Mouse (Mus musculus): ENCODE results near the gene Sp110. TPM values are rescaled to one million over a fixed set of nuclear protein-coding genes. Genes with fewer than 3 reads are reported as not detected.
"Not testable (repeated sequence)": the region's sequence is repeated elsewhere in the genome, so short reads cannot be mapped to it uniquely, and the experiment has no call there.

Sp110 gene
- total RNA-seq, 2 experiments from 2014 or later, result 2.5 to 4.0 TPM

DNA sequence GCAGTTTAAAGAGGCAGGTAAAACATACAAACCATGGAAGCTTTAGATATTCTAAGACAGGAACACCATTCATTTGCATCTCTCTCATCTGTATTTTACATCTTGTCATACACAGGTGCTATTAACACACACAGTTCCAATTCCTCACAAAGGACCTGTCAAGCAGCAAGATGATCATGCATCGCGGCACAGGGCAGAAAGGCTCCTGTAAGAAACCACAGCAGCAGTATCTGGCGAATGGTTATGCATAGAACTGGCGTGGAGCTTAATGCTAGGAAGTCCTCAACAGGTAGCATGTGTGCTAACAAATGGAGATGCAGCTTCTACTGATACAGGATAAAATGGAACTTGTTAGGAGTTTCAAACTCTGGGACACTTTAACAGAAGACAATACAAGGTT, 43.4 kb downstream of the Sp110 start:
- DNase-seq (ENCODE audit: low spot score in 2 of 2), result peak; percentile 25 to 31

DNA sequence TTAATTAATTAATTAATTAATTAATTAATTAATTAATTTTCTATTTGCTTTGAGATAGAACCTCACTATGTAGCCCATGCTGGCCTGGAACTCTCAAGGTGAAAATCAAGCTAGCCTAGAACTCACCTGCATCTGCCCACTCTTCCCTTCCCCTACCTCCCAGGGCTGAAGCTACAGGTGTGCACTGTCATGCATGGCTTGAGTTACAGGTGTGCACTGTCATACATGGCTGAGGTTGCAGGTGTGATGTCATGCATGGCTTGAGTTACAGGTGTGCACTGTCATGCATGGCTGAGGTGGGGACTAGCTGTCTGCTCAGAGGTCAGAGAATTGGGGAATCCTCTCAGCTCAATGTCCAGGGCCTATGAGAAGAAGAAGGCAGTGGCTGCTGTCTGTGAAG, 52.2 kb downstream of the Sp110 start:
- not testable (repeated sequence) for DNase-seq (ENCODE audit: low spot score in 2 of 2)

DNA sequence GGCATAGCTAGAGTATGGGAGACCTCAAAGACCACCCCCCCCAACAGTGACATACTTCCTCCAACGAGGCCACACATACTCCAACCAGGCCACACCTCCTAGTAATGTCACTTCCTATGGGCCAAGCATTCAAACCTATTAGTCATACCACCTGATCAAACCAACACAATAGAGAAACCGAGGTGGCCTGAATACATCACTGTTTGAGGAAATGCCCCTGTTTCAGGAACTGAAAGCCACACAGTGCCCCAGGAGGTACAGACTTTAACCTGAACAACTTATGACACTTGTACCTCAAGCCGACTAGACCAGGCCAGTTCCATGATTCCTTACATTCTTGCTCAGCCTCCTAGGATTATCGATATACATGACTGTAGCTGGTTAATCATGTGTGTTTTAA, 54.8 kb downstream of the Sp110 start:
- DNase-seq (ENCODE audit: low spot score in 2 of 2), result not testable (repeated sequence)

DNA sequence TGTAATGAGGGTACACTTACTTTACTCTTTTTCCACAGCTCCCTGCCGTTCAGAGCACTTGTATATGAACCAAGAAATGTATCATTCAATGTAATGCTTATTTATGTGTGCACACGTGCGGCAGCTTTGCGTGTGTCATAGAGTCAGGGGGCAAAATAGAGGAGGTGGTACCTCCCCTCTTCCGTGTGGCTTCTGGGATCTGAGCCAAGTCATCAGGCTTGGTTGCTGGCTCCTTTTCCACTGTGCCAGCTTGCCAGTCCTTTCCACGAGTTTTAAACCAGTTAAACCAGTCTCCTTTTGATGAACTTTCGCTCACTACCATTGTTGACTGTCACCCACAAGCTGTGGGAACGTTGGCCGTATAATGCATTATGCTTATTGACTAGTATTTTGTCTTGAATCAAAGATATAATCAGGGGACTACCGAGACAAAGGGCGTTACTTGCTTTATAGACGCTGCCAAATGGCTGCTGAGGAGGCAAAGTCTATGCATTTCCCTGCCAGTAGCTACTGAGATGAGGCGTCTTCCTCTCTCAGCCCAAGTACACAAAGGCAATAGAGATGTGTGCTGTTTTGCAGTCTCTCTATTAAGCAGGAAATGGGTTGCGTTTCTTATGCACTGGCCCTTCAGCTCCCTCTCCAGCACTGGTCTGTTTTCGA, 70.0 kb downstream of the Sp110 start:
- not testable (repeated sequence) for DNase-seq (ENCODE audit: low spot score in 2 of 2)

Other genes starting within 250 kb of the Sp110 start
- not detected for gene G530012D18Rik, start 23.1 kb downstream of the Sp110 start, total RNA-seq (2021)
- 1 to 10 TPM; 7.1 to 8.4 TPM for gene Sp140, start 1.6 kb upstream of the Sp110 start, total RNA-seq (2021)
- 10 to 100 TPM in 1 of 2 experiments, 1 to 10 TPM in 1; 9.8 to 12.9 TPM for gene Sp100, start 51.2 kb upstream of the Sp110 start, total RNA-seq (2021)
- gene A630001G21Rik, start 179.8 kb upstream of the Sp110 start, total RNA-seq (2021), result 1 to 10 TPM in 1 of 2 experiments, under 1 TPM in 1; 0.76 to 1.5 TPM
- gene Cab39, start 194.6 kb upstream of the Sp110 start, total RNA-seq (2021), result 100 to 1,000 TPM; 110 to 111 TPM

All from adrenal gland, postnatal 4 days (tissue).